Mouse (Mus musculus) C2C12 (cell line): ENCODE results near the gene Gm10600. TPM values are rescaled to one million over a fixed set of nuclear protein-coding genes. Genes with fewer than 3 reads are reported as not detected.
"Not testable (repeated sequence)": the region's sequence is repeated elsewhere in the genome, so short reads cannot be mapped to it uniquely, and the experiment has no call there.

Experiments
- H3K27me3 ChIP-seq: one replicate; pipeline ENCODE4 v1.6.1; 2011; ENCODE audit not compliant: control insufficient read depth, insufficient read depth, insufficient read length
- H3K36me3 ChIP-seq: one replicate; pipeline ENCODE4 v1.6.1; 2011; ENCODE audit not compliant: control insufficient read depth, insufficient read depth
- H3K4me3 ChIP-seq: one replicate; pipeline ENCODE4 v1.5.1; 2011; ENCODE audit warnings: mild to moderate bottlenecking, control low read depth; ENCODE audit not compliant: poor library complexity, insufficient read depth, severe bottlenecking
- H3K79me2 ChIP-seq: one replicate; pipeline ENCODE4 v1.6.1; 2011; ENCODE audit not compliant: control insufficient read depth, insufficient read depth
- H3K79me3 ChIP-seq: one replicate; pipeline ENCODE4 v1.6.1; 2011; ENCODE audit warnings: low read depth, control low read depth
- H3ac ChIP-seq: one replicate; pipeline ENCODE3; 2011; ENCODE audit warnings: low read depth; ENCODE audit not compliant: control insufficient read depth, insufficient read length
- long read RNA-seq, 2 experiments: library from polyadenylated mRNA; unstranded; transcript quantifications; one replicate each; pipeline ENCODE4 v2.0.0; 2019 to 2020
- polyA plus RNA-seq: library from polyadenylated mRNA; unstranded; fragments of >200 nt; fragmentation: generic; extraction: Trizol; gene quantifications from one replicate; pipeline ENCODE4 v1.2.1, GENCODE M21; 2012; ENCODE audit warnings: missing spikeins

The Gm10600 gene
- not detected for polyA plus RNA-seq
- long read RNA-seq, experiment 1 = 0 reads
- long read RNA-seq, experiment 2 = 0 reads

GRCm38 (mm10) chr4:42240339-42240738 is at the start of gene Gm10600:
TSS of gene Gm10600 (plus strand) at chr4:42240639.
- not testable (repeated sequence) for H3K36me3 ChIP-seq, H3K27me3 ChIP-seq, H3K79me2 ChIP-seq, H3K4me3 ChIP-seq, H3ac ChIP-seq, H3K79me3 ChIP-seq

GRCm38 (mm10) chr4:42255467-42255866 is 15.0 kb downstream of the Gm10600 start, which contains the start of gene Ccl21b:
TSS of gene Ccl21b (plus strand) at chr4:42255767.
- H3K27me3 ChIP-seq, H3ac ChIP-seq, H3K79me2 ChIP-seq, H3K79me3 ChIP-seq, H3K36me3 ChIP-seq, H3K4me3 ChIP-seq: not testable (repeated sequence)

Other genes with a start within 250 kb of the Gm10600 start
- gene Gm21093, start 205.9 kb upstream of the Gm10600 start, polyA plus RNA-seq = not detected
- not detected for gene Gm3893, start 149.4 kb upstream of the Gm10600 start, polyA plus RNA-seq
- not detected for gene Gm13304, start 125.8 kb upstream of the Gm10600 start, polyA plus RNA-seq
- gene Gm13306, start 87.2 kb upstream of the Gm10600 start, polyA plus RNA-seq = not detected
- gene Gm13305, start 72.0 kb upstream of the Gm10600 start, polyA plus RNA-seq = not detected
- not detected for gene Ccl21b, start 15.1 kb downstream of the Gm10600 start, polyA plus RNA-seq
- gene Gm21953, start 53.6 kb downstream of the Gm10600 start, polyA plus RNA-seq = not detected
- gene Fam205a3, start 77.7 kb downstream of the Gm10600 start, polyA plus RNA-seq = not detected
- gene Gm21586, start 198.7 kb downstream of the Gm10600 start, polyA plus RNA-seq = not detected
- gene Gm2163, start 226.1 kb downstream of the Gm10600 start, polyA plus RNA-seq = not detected